Mouse (Mus musculus): ENCODE measurements around the gene Tmem43.

Tmem43 gene

DNA sequence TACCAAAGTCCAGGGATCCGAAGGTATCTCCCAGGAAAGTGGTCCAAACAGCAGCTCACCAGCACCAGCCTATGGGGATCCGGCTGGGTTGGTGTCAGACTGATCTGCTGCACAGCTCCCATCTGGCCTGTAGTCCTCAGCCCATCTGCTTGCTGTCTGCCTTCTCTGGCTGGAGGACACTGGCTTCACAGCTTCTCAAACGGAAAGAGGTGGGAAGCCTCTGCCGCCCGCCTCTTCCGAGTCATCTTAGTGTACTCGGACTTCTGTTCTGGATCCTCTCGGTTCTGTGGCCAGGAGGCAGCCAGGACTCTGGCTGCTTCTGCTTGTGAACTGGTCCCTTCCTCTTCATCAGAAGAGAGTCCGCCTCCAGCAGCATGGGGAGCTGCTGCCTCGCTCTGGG lies 16.4 kb downstream of the Tmem43 start:
- no peak for DNase-seq

DNA sequence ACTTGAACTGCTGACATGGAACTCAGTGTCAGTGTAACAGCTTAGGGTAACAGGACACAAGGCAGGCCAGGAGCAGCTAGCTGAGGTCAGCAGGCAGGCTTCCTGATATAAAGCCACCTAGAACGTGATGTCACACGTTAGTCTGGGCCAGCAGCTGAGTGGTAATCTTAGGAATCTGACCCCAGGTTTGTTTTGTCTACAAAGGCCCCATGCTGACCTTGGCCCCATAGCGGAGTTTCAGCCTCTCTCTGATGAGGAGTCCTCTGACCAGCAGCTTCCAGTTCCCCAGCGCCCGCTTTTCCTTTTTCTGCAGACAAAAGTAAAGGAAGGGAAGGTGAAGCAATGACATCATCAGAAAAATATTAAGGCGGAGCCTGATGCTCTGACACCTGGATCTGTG lies 17.5 kb downstream of the Tmem43 start:
- no peak for DNase-seq

DNA sequence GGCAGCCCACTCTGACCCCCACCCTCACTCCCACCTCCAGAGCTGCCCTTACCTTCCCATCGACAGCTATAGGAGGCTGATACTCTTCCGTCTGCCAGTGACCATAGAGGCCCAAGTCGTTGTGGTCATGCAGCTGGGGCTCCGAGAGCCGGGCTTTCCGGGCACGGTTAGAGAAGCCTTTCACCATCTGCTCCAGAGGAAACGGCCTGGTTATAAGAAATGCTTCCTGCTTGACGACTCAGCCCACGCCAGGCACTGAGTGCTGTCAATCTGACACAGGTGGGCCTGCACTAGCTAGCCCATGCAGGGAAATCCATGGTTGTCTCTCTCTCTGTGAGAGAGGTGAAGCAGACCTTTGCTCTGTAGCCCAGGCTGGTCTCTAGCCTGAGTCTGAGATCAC lies 19.6 kb downstream of the Tmem43 start:
- no peak for DNase-seq

DNA sequence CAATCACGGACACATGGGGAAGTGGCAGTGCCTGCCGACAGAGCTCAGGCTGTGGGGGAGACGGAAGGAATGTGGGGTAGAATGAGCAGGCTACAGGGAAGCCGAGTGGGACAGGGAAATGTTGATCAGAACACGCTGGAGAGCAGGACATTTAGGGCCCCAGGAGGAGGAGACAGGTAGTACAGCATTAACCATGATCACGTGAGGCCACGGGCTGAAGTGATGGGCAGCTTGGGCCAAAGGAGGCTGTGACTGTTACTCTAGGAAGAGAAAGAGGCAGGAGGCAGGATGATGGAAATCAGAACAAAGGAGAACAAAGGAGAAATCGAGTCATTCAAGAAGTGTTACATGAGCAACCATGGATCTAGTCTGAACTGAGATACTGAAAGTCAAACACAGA lies 21.0 kb downstream of the Tmem43 start:
- no peak for DNase-seq

DNA sequence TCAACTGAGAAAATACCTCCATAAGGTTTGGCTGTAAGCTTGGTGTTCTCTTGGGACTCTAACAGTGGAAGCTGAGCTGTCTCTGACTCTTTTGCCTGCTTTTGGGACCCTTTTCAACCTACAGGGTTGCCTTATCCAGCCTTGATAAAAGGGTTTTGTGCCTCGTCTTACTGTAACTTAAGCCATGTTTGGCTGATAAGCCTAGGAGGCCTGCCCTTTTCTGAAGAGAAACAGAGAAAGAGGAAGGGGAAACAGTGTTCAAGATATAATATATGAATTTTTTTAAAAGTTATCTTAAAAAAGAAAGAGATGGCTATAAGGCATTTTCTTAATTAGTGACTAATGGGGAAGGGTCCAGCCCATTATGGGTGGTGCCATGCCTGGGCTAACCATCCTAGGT lies 29.8 kb downstream of the Tmem43 start:
- DNase-seq: no peak

DNA sequence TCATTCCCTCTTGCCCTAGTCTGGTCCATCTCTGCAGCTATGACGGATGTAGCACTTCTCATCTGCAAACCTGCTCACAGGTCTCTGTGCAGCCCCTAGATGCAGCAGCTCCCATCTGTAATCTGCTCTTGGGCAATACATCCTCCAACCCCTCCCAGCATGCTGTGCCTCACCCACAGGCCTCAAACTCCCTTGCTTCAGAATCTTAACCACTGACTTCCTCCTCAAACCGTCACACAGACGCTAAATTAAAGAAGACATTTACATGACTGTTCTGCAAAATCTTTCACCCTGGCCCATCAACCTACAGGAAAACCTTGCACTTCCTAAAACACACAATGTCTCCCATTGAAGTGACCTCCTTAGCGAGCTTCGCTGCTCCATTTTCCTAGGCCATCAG lies 32.5 kb downstream of the Tmem43 start:
- DNase-seq: no peak

DNA sequence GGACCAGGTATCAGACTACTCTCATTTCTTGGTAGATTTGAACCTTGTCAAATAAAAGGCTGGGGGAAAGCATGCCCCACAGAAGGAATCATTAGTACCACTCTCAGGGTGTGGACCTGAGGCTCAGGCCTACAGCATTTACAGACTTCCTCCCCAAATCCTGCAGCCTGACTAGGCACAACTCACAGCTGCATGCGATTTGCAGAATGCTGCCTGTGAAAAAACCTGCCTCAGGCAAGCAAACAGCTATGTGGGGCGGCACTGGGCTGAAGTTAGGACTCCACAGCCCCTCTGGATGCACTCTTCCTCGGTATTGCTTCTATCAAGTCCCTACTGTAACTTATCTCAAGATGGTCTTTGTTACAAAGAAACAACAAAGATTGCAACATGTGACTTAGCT lies 34.5 kb downstream of the Tmem43 start:
- DNase-seq: no peak

DNA sequence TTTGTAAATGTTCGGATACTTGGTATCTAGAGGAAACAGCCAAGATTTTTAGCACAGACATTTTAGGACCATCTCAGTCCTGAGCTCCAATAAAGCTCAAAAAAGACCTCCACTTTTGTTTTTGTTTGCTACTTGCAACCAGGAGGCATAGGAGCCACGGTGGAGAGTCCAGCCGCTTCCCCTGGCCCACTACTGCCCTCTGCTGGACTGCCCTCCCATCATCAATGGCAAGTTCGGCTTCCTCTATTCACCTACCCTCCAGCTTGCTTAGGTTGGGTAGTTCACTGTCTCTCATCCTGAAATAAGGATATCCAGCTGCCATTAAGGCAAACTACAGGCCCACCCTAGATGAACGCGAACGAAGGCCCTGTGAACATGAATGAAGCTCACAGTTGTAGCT lies 35.8 kb downstream of the Tmem43 start:
- peak; percentile 64 for DNase-seq

DNA sequence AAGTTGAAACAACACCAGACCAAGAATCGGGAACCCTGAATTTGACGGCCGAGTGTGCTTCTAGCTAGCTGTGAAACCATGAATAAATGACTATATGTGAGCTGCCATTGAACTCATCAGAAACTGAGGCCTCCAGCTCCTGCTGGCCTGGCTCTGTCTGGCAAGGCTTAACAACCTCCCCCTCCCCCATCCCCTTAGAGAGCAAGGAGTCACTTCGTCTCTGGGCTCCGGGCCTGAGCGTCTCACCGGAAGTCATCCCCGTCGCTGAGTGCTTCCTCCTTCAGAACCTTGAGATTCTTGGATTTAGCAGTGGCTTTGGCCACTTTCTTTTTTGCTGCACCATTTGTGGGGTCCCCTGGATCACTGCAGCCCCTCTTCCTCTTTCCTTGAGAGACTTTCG lies 36.7 kb downstream of the Tmem43 start:
- DNase-seq: no peak

DNA sequence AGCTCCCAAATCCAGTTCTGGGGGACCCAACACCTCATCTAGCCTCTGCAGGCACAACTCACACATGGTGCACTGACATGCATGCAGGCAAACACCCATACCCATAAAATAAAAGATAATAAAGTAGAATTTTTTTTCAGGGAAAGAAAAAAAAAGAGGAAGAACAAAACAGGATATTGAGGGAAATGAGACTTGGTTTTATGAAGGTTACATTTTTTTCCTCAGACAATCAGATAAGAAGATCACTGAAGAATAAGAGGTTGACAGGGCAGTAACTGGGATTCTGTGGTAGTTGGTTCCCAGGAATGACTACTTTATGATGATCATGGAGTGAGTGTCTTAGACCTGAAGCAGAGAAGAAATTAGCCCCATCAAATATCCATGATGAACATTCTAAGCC lies 40.6 kb downstream of the Tmem43 start:
- no peak for DNase-seq

DNA sequence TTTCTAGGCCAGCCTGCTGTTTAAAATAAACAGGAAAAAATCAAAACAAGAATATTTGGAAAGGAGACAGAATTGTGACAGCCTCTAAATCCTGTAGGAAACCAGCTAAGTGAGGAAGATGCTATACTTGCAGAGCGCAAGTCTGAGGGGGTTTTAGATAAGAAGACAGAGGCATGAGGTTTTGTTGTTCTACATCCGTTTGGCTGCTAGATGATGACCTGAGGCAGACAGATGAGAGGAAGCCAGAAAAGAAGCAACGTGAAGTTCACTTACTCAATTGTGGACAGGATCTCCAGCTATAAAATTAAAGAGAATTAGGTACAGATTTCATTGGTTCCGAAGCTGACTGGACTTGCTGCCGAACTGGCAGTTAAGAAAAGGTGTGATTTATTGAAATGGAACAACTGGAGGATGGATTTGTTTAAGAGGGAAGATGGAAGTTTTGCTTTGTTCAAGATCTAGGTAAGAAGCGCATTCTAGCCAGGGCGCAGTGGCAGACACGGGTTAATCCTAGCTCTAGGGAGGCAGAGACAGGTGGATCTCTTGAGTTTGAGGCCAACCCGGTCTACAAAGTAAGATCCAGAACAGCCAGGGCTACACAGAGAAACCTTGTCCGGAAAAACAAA lies 41.3 kb downstream of the Tmem43 start:
- no peak for DNase-seq

DNA sequence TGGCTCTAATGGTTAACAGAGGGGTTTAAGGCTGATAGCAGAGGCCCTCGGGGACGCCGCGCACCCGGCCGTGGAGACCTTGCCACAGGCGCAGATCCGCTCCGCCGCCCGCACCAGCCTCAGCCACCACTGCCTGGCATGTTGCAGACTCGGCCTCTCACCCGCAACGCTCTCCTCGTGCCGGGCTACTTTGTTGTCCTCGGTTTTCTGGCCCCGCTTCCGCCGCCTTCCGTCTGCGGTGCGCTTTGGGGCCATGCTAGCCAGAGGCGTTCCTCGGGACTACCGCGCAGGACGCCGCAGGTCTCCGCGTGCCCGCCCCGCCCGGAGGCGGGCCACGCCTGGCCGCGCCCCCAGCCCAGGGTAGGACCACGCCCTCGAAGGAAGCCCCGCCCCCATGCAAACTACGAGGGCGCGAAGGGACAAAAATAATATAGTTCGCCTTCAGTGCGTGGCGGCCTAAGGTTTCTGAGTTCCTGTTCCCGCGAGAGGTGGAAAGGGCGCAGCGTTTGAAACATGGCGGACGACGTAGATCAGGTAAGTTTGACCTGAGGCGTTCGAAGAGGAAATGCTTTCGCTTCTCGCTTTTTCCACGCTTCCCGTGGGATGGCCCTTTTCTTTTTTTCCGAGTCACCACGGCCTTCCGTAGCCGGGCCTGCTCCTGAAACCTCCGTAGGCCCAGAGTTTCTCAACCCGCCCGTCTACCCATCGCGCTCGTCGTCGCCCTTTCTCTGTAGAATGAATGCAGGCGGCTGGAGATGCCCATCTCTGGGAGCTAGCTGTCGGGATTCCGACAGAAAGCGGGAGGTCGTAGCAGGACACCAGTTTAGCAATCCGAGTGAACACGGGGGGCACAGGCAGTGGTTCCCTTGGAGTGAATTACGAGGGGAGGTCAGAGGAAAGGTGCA lies 42.3 kb downstream of the Tmem43 start, which contains the start of the genes Xpc and Lsm3:
TSS of gene Xpc (minus strand) at position 344 of the 905 bp plus-strand sequence.
TSS of gene Lsm3 (plus strand) at position 384 of the 905 bp plus-strand sequence.
- DNase-seq: peak; percentile 98

DNA sequence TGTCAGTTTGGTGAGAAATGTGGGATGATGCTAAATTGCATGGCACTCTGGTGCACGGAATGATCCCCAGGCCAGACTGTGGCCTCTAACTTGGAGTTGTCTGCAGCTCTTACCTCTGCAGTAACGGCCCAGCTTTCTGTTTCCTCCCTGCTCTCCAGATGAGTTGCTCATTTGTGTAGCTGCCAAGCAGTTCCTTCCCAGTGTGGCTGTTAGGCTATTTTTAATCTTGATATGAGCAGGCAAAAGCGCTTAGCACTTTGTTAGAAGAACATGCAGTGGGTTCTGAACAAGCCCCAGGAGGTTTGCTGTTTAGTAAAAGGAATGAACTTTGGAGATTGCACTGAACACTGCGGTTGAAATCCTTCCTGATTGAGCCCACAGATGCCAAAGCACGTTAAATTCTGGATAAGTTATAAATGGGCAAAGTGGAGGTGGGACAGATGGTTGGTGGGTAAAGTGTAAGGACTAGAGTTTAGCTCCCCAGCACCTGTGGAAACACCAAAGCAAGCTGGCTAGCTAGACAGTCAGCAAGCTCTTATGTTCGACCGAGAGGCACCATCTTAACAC lies 45.0 kb downstream of the Tmem43 start:
- no peak for DNase-seq

DNA sequence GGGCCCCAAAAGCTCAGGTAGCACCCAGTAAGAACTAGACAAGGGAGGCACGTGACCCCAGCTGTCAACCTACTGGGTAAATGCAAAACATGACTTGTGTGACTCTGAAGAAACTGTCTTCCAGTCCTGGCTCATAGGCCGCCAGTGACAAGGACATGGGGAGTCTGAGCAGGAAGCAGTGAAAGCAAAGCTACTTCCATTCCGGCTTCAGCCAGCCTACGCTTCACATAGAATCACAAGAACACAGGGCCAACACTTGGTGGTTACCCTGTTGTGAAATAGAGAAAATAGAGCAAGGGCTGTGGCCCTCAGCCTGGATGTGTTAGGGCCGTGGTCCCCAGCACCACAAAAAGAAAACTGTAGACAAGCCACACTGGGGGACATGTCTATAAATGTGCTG lies 49.3 kb downstream of the Tmem43 start:
- DNase-seq: no peak

DNA sequence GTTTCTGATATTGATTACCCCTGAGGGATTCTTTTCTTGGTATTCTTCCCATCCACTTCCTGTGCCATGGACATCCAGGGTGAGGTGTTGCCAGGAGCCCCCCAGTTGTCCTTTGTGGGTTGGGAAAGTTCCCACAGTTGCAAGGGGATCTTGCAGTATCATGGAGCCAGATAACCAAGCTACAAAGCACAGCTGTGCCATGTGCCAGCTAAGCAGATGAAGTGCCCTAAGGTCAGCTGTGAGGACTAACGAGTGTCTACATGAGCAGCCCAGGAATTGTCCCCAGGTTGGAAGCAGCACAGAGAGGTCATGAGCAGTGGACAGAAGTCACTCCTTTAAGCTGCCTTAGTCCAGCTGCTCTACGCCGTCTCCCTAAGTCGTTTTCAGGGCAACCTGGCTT lies 52.0 kb downstream of the Tmem43 start:
- DNase-seq: no peak

DNA sequence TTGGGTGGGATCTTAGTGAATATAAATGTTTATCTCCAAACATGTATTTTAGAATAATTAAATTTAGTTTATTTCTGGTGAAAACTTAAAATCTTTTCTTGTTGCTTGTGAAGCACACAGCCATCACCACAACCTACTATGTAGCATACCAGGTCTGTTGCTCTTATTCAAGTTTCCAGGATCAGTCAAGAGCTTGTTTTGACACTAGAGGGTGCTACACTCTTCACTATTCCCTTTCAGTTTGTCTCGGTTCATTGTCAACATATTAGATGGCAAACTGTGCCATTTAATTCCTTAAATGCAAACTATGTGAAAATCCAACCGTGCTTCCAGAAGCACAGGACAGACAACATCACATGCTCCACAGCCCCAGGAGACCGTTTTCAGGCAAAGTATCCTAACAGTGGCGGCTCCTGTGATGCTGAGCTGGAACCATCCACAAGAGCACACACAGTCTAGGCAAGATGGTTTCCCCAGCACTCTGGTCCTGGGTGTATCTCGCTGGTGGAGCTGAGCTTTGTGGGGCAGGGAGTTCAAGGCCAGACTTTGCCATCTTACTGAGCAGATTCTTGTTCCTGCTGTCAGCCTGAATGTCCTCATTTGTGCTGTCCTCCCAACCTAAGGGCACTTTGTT lies 53.8 kb downstream of the Tmem43 start:
- peak; percentile 65 for DNase-seq

DNA sequence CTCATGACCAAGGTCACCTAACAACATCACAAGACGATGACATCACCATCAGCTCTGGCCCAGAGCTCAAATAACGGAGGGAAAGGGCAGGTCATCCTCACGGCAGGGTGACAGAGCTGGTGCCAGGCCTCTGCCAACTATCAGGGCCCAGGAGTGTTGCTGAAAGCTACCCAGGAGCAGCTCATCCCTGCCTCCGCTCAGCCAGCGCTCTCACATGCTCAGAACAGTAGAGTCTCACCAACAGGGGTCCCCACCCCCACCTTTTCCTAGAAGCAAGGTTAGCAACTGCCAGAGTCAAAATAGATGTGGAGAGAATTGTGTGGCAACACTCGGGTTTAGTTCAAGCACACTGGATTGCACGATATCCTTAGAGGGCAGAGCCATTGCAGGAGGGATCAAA lies 54.8 kb downstream of the Tmem43 start:
- no peak for DNase-seq

DNA sequence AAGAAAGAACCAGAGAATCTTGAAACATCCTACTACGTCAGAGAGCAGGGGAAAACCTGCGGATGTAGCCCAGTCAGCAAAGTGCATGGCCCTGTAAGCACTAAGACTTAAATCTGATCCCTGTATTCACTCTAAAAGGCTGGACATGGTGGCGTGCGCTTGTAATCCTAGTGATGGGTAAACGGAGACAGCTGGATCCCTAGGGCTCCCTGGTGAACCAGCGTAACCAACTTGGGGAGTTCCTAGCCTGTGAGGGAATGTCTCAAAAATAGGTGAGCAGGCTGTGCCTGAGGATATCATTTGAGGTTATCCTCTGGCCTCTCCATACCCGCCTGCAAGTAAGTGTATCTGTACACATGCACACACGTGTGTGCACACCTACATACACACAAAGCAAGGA lies 57.2 kb downstream of the Tmem43 start:
- no peak for DNase-seq

DNA sequence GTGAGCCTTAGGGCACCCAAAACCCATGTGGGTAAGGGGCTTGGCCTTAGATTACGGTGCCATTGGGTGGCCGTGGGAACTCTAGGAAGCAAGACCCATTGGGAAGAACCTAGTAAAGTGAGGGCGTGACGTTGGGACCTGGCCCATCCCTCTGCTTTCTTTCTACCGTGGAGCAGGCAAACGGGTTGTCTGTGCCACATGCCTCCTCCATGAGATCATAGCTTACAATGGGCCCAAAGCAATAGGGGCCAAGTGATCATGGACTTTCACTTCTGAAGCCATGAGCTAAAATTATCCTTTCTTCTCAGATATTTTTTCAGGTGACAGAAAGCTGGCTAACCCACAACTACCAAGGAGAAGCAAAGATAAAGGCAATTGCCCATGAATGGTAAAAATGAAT lies 57.8 kb downstream of the Tmem43 start:
- DNase-seq: no peak

DNA sequence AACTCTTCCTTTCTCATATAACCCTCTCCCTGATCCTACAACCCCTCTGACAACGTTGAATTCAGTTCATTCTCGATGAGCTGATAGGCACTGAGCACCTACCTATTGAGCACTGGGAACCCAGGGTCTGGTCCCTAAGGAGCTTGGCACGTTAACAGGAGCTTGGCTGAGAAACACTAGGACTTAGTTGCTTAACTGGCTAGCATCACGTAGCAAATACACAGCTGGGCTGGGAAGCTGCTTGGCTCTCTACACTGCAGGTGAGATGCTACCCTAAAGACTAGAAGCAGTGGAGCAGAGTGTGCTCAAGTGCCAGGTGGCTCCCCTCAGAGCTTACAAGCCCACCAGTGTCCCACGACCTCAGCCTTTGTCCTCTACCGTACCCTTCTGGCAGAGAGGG lies 59.2 kb downstream of the Tmem43 start:
- DNase-seq: no peak

DNA sequence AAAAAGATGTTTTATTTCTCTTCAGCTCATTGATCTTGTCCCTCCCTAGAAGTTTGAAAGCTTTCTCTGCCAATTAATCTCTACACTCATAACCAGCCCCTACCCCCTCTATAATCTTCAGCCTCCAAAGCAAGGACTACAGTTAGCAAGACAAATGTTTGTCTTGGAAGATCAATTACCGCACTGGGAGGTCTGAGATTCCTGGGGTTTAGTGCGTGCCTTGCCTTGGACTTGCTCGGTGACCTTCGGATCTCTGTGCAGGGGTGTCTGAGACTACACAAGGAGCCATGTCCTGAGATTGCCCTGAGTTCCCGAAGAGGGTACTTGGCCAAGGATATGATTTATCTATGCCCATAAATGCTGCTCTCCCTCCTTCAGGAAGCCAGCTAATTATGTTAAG lies 59.9 kb downstream of the Tmem43 start:
- DNase-seq: no peak

DNA sequence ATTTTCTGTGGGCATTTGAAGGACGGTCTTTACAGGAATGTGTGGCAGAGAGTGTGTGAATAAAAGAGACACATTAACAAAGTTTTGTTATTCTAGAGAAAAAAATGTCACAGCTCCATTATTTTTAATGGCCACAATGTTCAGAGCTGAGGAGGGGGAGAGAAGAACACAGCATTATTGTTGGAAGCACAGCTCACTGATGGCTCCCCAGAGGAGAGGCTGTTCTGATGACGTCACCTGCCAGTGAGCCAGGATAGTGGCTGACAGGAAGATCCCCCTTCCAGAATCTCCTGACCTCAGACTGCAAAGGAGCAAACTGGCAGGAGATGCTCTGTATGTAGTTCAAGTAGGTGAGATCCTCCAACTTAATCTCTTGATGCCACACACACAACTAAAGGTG lies 60.3 kb downstream of the Tmem43 start:
- DNase-seq: peak; percentile 33

DNA sequence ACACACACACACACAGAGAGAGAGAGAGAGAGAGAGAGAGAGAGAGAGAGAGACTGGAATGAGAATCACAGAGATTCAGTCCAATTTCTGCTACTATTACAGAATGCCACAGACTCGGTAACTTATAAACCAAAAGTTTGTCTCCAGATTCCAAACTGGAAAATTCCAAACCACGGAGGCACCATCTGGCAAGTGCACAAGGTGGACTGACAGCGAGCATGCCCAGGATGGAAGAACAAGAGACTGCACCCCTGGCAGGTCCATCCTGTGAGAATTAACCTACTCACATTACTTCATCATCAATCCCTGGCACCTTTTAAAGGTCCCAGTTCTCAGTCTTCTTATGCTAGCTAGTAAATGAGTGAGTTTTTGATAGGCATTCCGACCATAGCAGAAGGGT lies 60.8 kb downstream of the Tmem43 start:
- no peak for DNase-seq

DNA sequence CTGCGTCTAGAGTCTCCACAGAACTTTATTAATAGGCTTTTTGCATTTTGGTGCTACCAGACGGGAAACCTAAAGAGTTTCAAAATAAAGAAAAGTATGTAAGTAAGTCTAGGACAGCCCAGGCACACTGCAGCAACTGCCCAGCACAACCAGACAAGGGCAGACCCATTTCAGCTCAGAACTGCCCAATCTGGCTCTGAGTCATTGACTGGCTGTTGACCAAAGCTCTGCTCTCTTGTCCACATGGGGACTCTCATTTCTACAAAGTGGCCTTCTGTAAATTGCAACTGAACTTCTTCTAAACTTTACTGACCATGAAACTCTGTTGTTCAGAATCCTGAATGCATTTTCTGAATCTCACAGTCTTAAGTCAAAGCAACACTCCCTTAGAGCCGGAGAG lies 61.7 kb downstream of the Tmem43 start:
- DNase-seq: no peak

Data from retina, postnatal 1 day (tissue).